Mouse (Mus musculus): ENCODE results near the gene Zfp2. TPM values are rescaled to one million over a fixed set of nuclear protein-coding genes. Genes with fewer than 3 reads are reported as not detected.

Zfp2 gene
- 4.1 TPM for total RNA-seq (2023)

DNA sequence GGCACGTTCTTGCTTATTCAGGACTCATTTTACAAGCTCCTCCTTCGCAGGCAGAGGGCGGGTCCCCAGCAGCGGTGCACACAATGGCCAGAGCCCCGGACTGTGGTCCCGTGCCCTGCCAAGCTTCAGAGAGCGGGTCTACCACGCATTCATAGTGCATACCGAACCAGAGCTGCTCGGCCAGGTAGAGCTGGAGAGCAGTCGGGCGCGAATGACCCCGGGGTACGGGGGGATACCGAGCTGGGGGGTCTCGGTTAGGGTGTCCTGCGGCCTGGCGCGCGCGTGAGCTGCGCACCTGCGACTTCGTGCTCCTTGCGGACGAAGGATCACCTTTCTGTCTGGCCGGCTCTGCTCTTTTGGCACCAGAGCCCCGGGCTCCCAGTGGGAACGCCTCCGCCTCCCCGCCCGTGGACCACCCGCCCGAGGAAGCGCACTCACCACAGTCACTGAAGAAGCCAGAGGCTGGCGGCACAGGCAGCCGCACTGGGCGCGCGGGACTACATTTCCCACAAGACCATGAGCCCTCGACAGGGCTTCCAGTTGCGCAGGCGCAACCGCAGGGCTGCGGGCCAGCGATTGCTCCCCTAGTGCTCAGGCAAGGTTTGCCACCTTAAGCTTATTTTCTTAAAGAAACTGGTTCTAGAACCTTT, at the start of gene Zfp2:
TSS of gene Zfp2 (minus strand) at position 495 of the 650 bp plus-strand sequence.

DNA sequence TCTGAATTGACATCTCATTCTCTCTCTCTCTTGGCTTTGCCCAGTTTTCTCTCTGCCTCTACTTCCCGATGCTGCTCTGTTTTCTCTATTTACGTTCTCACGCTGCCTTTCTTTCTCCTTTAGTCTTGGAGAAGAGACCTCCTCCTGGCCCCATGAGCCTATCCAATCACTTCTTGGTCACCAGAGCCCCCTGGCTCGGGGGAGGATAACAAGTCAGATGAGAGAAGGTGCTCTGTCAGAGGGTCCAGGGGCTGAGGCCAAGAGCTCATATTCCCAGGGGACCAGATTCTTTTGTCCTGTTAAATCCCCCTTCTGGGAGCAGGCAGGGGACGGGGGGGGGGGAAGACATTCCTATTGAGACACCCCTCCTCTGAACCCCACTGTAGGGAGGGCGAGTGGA, 37.7 kb upstream of the Zfp2 start, which contains the start of gene Prop1:
TSS of gene Prop1 (minus strand) at position 101 of the 400 bp plus-strand sequence.

GRCm38 (mm10) chr11:50943506-50943905, 27.5 kb upstream of the Zfp2 start, which contains the start of gene 4933414I15Rik:
4933414I15Rik (minus strand) TSS chr11:50943765.

GRCm38 (mm10) chr11:50931451-50931866, 15.5 kb upstream of the Zfp2 start, which contains the start of gene Zfp354b:
Zfp354b (minus strand) TSS chr11:50931633.

GRCm38 (mm10) chr11:50887390-50888128, 28.4 kb downstream of the Zfp2 start, which contains the start of gene Zfp454:
Zfp454 (minus strand) TSS chr11:50887651.

GRCm38 (mm10) chr11:50850177-50850735, 65.7 kb downstream of the Zfp2 start, which contains the start of gene Grm6:
Grm6 (plus strand) TSS chr11:50850685.

Other genes with a start within 250 kb of the Zfp2 start
- gene Zfp354c, start 88.4 kb downstream of the Zfp2 start, total RNA-seq (2023): 7.1 TPM
- 0.32 TPM for gene Zfp879, start 74.6 kb downstream of the Zfp2 start, total RNA-seq (2023)
- 3.1 TPM for gene Grm6, start 65.5 kb downstream of the Zfp2 start, total RNA-seq (2023)
- not detected for gene Zfp454, start 28.5 kb downstream of the Zfp2 start, total RNA-seq (2023)
- gene Zfp354b, start 15.5 kb upstream of the Zfp2 start, total RNA-seq (2023): not detected
- not detected for gene 4933414I15Rik, start 27.6 kb upstream of the Zfp2 start, total RNA-seq (2023)
- gene Prop1, start 37.6 kb upstream of the Zfp2 start, total RNA-seq (2023): not detected
- gene Olfr1378, start 50.4 kb upstream of the Zfp2 start, total RNA-seq (2023): not detected
- not detected for gene Olfr1377, start 65.8 kb upstream of the Zfp2 start, total RNA-seq (2023)
- gene Olfr51, start 87.4 kb upstream of the Zfp2 start, total RNA-seq (2023): not detected
- gene Olfr54, start 98.1 kb upstream of the Zfp2 start, total RNA-seq (2023): not detected
- gene Olfr1375, start 131.9 kb upstream of the Zfp2 start, total RNA-seq (2023): not detected
- not detected for gene Zfp354a, start 143.1 kb upstream of the Zfp2 start, total RNA-seq (2023)